Mouse (Mus musculus) spleen, adult 2 months (tissue): Measurements from ENCODE around the gene Apobec3. TPM values are rescaled to one million over a fixed set of nuclear protein-coding genes. Genes with fewer than 3 reads are reported as not detected.

ENCODE experiments used
- DNase-seq, 2 experiments: peaks; one replicate each; pipeline versions ENCODE4 v3.0.0 to v3.0.0-alpha.2; 2012 to 2021; ENCODE audit warnings: low spot score in 2 of 2, low read depth in 1 of 2
- H3K27ac ChIP-seq: fragments of 200-500 bp; 2 replicates; pipeline ENCODE4 v1.5.1; 2012; ENCODE audit warnings: low read length, inconsistent platforms; ENCODE audit not compliant: insufficient read depth
- H3K27me3 ChIP-seq: fragments of 200-500 bp; 2 replicates; pipeline ENCODE4 v1.6.1; 2012; ENCODE audit warnings: mild to moderate bottlenecking, moderate library complexity, low read length, inconsistent platforms; ENCODE audit not compliant: control insufficient read depth, insufficient read depth
- H3K36me3 ChIP-seq: fragments of 200-500 bp; 2 replicates; pipeline ENCODE4 v1.6.1; 2012; ENCODE audit warnings: mild to moderate bottlenecking, low read length, inconsistent platforms; ENCODE audit not compliant: control insufficient read depth, insufficient read depth
- H3K4me1 ChIP-seq: fragments of 200-500 bp; 2 replicates; pipeline ENCODE4 v1.6.1; 2011; ENCODE audit warnings: inconsistent platforms; ENCODE audit not compliant: control insufficient read depth, insufficient read depth, insufficient read length
- H3K4me3 ChIP-seq: fragments of 200-500 bp; 2 replicates; pipeline ENCODE4 v1.5.1; 2011; ENCODE audit warnings: mild to moderate bottlenecking, inconsistent platforms; ENCODE audit not compliant: insufficient read depth, insufficient read length; ENCODE audit errors: extremely low read depth
- CTCF ChIP-seq: fragments of 200-500 bp; IDR thresholded peaks from 2 replicates; pipeline ENCODE4 v1.5.1; 2011; ENCODE audit warnings: mild to moderate bottlenecking, inconsistent platforms; ENCODE audit not compliant: insufficient read depth, insufficient read length, insufficient replicate concordance; ENCODE audit errors: extremely low read depth
- POLR2A ChIP-seq: fragments of 200-500 bp; IDR thresholded peaks from 2 replicates; pipeline ENCODE4 v1.6.1; 2011; ENCODE audit warnings: low read depth, low read length, inconsistent platforms
- WGBS: fragments of 180-500 bp; shearing (Covaris S2); methylation state at CpG from one replicate; pipeline ENCODE4 v1.1.7; 2018; 5-methylcytosine and 5-hydroxymethylcytosine counted together
- polyA plus RNA-seq: library from polyadenylated mRNA; depleted of rRNA; stranded (reverse); fragments of >200 nt; gene quantifications from 2 replicates; pipeline ENCODE4 v1.2.3, GENCODE M21; 2012; rRNA removed

The Apobec3 gene
- polyA plus RNA-seq, result 99.9 and 104 TPM in 2 replicates

GRCm38 (mm10) chr15:79891436-79892212 is at the start of gene Apobec3:
TSS of gene Apobec3 (plus strand) at chr15:79891659.
- WGBS, result under 1% methylated on average over 20 of the region's 20 CpGs
- Histone ChIP-seq H3K27ac (peak within 1 kb of the TSS; percentile 96), H3K4me1 (peaks cover 8% of the 10 kb centered on the region), H3K36me3 (peaks cover 24% of the 10 kb centered on the region), H3K4me3 (peak within 1 kb of the TSS; percentile 88), H3K27me3 (no peaks in the 10 kb centered on the region)
- TF ChIP-seq CTCF (peak; percentile 86; the same call in 1 of the 2 replicates), POLR2A (peak; percentile 42; the same call in 1 of the 2 replicates)
- peak; percentile 70 to 84 for DNase-seq

DNA sequence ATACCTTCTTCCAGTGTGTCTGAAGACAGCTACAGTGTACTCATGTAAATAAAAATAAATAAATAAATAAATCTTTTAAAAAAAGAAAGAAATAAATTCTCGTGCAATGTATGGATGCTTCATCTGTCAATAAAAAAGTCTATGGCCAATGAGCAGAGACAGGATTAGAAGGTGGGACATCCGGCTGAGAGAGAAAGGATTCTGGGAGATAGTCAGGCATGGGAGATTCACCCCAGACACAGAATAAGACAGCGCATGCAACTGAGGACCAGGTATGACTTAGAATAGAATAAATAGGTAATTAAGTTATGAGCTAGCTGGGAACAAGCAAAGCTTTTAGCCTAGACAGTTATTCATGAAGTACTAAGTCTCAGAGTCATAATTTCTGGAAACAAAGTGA is 48.5 kb upstream of the Apobec3 start:
- Histone ChIP-seq H3K27me3 (no peaks in the 10 kb centered on the region), H3K27ac (no peak overlapping the region), H3K36me3 (no peaks in the 10 kb centered on the region), H3K4me1 (no peaks in the 10 kb centered on the region), H3K4me3 (no peak overlapping the region)
- TF ChIP-seq CTCF (no peak), POLR2A (no peak)
- 93% methylated on average over 3 of the region's 3 CpGs for WGBS
- no peak for DNase-seq

DNA sequence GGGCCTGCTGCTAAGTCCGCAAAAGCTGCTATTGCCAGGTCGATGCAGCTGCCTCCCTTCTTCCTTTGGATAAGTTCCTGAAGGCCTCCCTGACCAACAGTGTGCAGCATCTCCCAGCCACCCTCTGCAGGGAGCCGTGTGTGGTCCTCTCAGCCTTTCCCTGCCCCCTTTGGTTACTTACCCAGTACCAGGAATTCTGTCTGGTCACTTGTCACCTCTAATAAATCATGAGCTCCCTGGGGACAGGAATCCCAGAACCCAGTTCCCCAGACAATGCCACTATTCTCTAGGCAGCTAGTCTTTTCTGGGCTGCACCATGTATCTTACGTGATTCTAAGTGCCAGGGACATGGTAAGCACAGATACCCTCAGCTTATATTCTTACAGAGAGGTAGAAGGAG is 45.5 kb upstream of the Apobec3 start:
- DNase-seq, result no peak
- 84% methylated on average over 4 of the region's 4 CpGs for WGBS
- no peaks in the 10 kb centered on the region for H3K27me3 ChIP-seq
- no peak overlapping the region for H3K4me3 ChIP-seq
- TF ChIP-seq POLR2A (no peak), CTCF (no peak)
- H3K27ac ChIP-seq, result no peak overlapping the region
- no peaks in the 10 kb centered on the region for H3K4me1 ChIP-seq
- H3K36me3 ChIP-seq, result no peaks in the 10 kb centered on the region

DNA sequence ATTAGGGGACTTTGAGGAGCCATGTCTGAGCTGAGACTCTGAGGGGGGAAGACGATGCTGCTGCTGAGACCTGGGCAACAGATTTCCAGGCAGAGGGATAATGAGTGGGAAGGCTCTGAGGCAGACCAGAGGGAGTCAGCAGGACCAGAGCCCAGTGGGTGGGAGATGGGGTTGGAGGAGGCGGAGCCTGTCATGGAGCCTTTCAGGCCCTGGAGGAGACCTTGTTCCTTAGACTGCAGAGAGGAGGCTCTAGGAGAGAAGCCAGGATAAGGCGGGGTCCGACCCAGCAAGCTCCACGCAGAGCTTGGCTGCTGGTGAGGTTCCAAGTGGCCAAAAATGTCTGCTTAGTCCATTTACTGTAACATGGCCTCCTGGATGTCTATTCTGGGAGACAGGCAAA is 44.4 kb upstream of the Apobec3 start:
- Histone ChIP-seq H3K27me3 (no peaks in the 10 kb centered on the region), H3K36me3 (no peaks in the 10 kb centered on the region), H3K4me1 (no peaks in the 10 kb centered on the region), H3K4me3 (no peak overlapping the region), H3K27ac (no peak overlapping the region)
- WGBS, result 53% methylated on average over 5 of the region's 5 CpGs
- TF ChIP-seq POLR2A (no peak), CTCF (no peak)
- no peak for DNase-seq

DNA sequence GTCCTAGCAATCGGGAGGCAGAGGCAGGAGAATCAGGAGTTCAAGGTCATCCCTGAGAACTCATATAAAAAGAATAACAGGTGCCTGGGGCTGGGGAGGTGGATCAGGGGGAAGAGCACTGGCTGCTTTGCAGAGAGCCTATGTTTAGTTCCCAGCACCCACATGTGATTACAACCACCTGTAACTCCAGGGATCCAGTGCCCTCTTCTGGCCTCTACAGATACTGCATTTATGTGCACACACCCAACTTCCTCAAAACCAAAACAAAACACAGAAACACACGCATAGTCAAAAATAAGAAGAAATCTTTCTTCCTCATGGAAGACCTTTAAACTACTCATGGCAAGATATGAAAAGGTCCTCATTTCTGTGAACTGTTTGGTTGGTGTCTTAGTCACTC is 41.3 kb upstream of the Apobec3 start:
- WGBS, result 78% methylated on average over 2 of the region's 2 CpGs
- Histone ChIP-seq H3K4me1 (no peaks in the 10 kb centered on the region), H3K4me3 (no peak overlapping the region), H3K27me3 (no peaks in the 10 kb centered on the region), H3K36me3 (no peaks in the 10 kb centered on the region), H3K27ac (no peak overlapping the region)
- TF ChIP-seq POLR2A, result no peak
- no peak for TF ChIP-seq CTCF
- no peak for DNase-seq

- no peaks in the 10 kb centered on the region for H3K4me1 ChIP-seq
- H3K36me3 ChIP-seq, result no peaks in the 10 kb centered on the region
- DNase-seq, result no peak
- H3K4me3 ChIP-seq, result no peak overlapping the region
- 89% methylated on average over 5 of the region's 5 CpGs for WGBS
- no peaks in the 10 kb centered on the region for H3K27me3 ChIP-seq
- no peak overlapping the region for H3K27ac ChIP-seq
- TF ChIP-seq POLR2A (no peak), CTCF (no peak)
Measured at GRCm38 (mm10) chr15:79858979-79859378, 32.5 kb upstream of the Apobec3 start.

DNA sequence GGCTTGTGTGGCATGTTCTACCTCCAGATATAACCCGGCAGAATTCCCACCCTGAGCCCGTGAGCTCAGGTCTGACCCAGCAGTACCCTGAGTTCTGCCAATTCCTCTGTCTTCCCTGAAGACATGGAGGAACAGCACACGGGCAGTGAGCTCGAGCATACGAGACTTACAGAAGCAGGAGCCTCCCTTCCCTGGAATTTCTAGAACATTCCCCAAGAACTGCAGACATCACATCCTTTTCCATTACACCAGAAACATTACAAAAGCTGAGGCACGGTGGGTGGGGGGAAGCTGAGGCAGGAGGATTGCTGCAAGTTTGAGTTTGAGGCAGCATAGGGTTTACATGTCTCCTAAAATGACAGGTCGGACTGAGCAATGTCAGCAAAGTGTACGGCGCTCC is 31.6 kb upstream of the Apobec3 start:
- Histone ChIP-seq H3K36me3 (no peaks in the 10 kb centered on the region), H3K27ac (no peak overlapping the region), H3K27me3 (no peaks in the 10 kb centered on the region), H3K4me1 (no peaks in the 10 kb centered on the region), H3K4me3 (no peak overlapping the region)
- TF ChIP-seq POLR2A (no peak), CTCF (no peak)
- 88% methylated on average over 9 of the region's 9 CpGs for WGBS
- no peak for DNase-seq
